23 mouse cellular contexts compared by ENCODE assay signal in the genomic region with DNA sequence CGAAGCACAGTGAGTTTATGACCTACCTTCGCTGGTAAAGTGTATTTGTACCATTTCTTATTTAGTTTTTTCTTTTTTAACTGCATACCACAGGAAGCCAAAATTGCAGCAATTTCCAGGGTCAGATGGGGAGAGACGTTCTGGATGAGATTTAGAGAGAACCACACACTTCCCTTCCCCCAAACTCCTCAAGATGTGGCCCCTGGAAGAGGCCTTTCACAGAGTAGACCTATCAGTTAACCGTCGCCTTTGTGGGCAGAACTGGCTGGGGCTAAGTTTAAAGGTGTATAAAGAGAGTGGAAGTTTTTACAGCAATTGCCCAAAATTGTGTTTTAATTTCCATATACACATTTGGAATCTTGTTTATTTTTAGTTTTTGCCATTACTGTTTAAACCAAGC.
DNase-seq lines count a peak whose midpoint lies in the region; ATAC-seq and TF ChIP-seq lines count a peak whose summit lies in the region.
"Had no signal": no experiment of that assay in that cellular context is flagged by ENCODE, and none has a peak within 500 bp of the region (broad histone marks: within the 10 kb centered on the region; RNA-seq: fewer than 3 reads in every experiment).

No protein-coding gene starts in this region.

- H3K27ac ChIP-seq in gastrocnemius, adult 2 months = peak overlapping the region; percentile 87
- H3K27ac ChIP-seq: embryonic facial prominence, embryonic 12.5 days; embryonic facial prominence, embryonic 15.5 days; hindbrain, embryonic 10.5 days; hindbrain, embryonic 13.5 days had no signal

- peak; percentile 89 for ATAC-seq in megakaryocyte progenitor cell, adult 5-6 weeks (replicated peaks; ENCODE audit: poor library complexity)
- ATAC-seq: forebrain, embryonic 14.5 days; forebrain, postnatal 0 days; hindbrain, embryonic 16.5 days had no signal

- H3K4me3 ChIP-seq in gastrocnemius, adult 2 months = peak overlapping the region; percentile 24
- H3K4me3 ChIP-seq: embryonic facial prominence, embryonic 12.5 days; embryonic facial prominence, embryonic 15.5 days; hindbrain, embryonic 10.5 days; hindbrain, embryonic 13.5 days had no signal

- TF ChIP-seq CTCF in gastrocnemius, adult 2 months (IDR thresholded peaks at IDR 0.05) = no peak

- DNase-seq in gastrocnemius, adult 2 months = no peak
- DNase-seq in gastrocnemius, postnatal 36 days = no peak
- DNase-seq in thymus, postnatal 0 days (ENCODE audit: low spot score) = peak; percentile 2
- DNase-seq in thymus, adult 18-20 months = no peak
- no peak for DNase-seq in kidney, postnatal 4 days
- no peak for DNase-seq in MN1 (ENCODE audit: low spot score)
- DNase-seq in embryo, embryonic 9.5 days (ENCODE audit: extremely low spot score) = no peak
- DNase-seq: adrenal gland, adult 2 months; adrenal gland, postnatal 14 days; B cell, adult 2 months; cerebellum, adult 11-12 months; cerebellum, adult 8-10 months; cerebellum, postnatal 10 days; cerebellum, postnatal 36 days; forebrain, postnatal 0 days; heart, adult 11 months had no signal

- intact Hi-C loops in gastrocnemius, adult 2 months (cut with DNase I) = loop anchor here (10.0 kb wide), 2 partner anchors 83 to 447 kb away; no protein-coding TSS in a partner anchor
- intact Hi-C loops in gastrocnemius, postnatal 36 days (cut with DNase I) = no loop called here
